Mouse (Mus musculus): ENCODE results near the gene Tepp. TPM values are rescaled to one million over a fixed set of nuclear protein-coding genes. Genes with fewer than 3 reads are reported as not detected.

The Tepp gene
- polyA plus RNA-seq, 1 experiment from 2014 or later, result 0.74 TPM

- no peaks in the 10 kb centered on the region for H3K4me1 ChIP-seq (ENCODE audit: control insufficient read depth, insufficient read depth, low read length)
- 25% methylated on average over 5 of the region's 5 CpGs for WGBS
- no peak overlapping the region for H3K9ac ChIP-seq (ENCODE audit: low read length)
- H3K4me3 ChIP-seq (ENCODE audit: low read length), result no peak overlapping the region
- H3K9me3 ChIP-seq (replicated peaks; ENCODE audit: control insufficient read depth, low read length), result no peaks in the 10 kb centered on the region
- H3K4me2 ChIP-seq (ENCODE audit: low read depth, low read length), result no peak overlapping the region
- H3K27me3 ChIP-seq (ENCODE audit: control insufficient read depth, insufficient read depth, low read length), result no peaks in the 10 kb centered on the region
- no peak overlapping the region for H3K27ac ChIP-seq (ENCODE audit: low read length)
- ATAC-seq (replicated peaks; ENCODE audit: extremely low read depth, insufficient read depth, low FRiP score), result 0 out of 2 replicates have a peak, but pooled peaks have one; percentile 49
- H3K36me3 ChIP-seq (ENCODE audit: control insufficient read depth, insufficient read depth), result no peaks in the 10 kb centered on the region
Observed at GRCm38 (mm10) chr8:95302410-95302809, 8.0 kb upstream of the Tepp start.

DNA sequence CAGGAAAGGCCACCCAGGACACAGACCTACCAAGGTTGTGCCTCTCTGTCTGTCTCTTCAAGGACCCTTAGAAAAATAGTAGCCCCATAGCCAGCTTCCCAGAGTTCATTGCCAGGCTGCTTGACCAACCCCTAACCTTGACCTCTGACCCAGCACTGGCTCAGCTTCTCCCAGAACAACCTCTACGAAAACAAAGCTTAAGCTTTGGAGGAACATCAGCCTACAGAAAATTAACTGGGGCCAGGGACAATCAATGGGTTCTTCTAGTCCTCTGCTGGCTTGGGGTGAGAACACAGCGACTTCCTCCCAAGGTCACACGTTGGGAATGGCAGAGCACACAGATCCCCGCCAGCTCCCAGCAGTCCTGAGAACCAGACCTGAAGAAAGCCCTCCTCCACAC lies 4.8 kb upstream of the Tepp start:
- Histone ChIP-seq H3K4me1 (ENCODE audit: control insufficient read depth, insufficient read depth, low read length) (no peaks in the 10 kb centered on the region), H3K27ac (ENCODE audit: low read length) (no peak overlapping the region), H3K36me3 (ENCODE audit: control insufficient read depth, insufficient read depth) (no peaks in the 10 kb centered on the region), H3K4me3 (ENCODE audit: low read length) (no peak overlapping the region), H3K27me3 (ENCODE audit: control insufficient read depth, insufficient read depth, low read length) (no peaks in the 10 kb centered on the region), H3K9me3 (replicated peaks; ENCODE audit: control insufficient read depth, low read length) (no peaks in the 10 kb centered on the region), H3K9ac (ENCODE audit: low read length) (no peak overlapping the region), H3K4me2 (ENCODE audit: low read depth, low read length) (no peak overlapping the region)
- WGBS, result 62% methylated on average over 4 of the region's 4 CpGs
- no peak for ATAC-seq (replicated peaks; ENCODE audit: extremely low read depth, insufficient read depth, low FRiP score)

- no peak within 1 kb of the TSS for H3K4me3 ChIP-seq (ENCODE audit: low read length)
- WGBS, result 50% methylated on average over 6 of the region's 6 CpGs
- H3K27ac ChIP-seq (ENCODE audit: low read length), result no peak within 1 kb of the TSS
- H3K9me3 ChIP-seq (replicated peaks; ENCODE audit: control insufficient read depth, low read length), result no peaks in the 10 kb centered on the region
- H3K4me1 ChIP-seq (ENCODE audit: control insufficient read depth, insufficient read depth, low read length), result no peaks in the 10 kb centered on the region
- H3K4me2 ChIP-seq (ENCODE audit: low read depth, low read length), result no peak within 1 kb of the TSS
- H3K27me3 ChIP-seq (ENCODE audit: control insufficient read depth, insufficient read depth, low read length), result no peaks in the 10 kb centered on the region
- ATAC-seq (replicated peaks; ENCODE audit: extremely low read depth, insufficient read depth, low FRiP score), result no peak
- H3K36me3 ChIP-seq (ENCODE audit: control insufficient read depth, insufficient read depth), result no peaks in the 10 kb centered on the region
- H3K9ac ChIP-seq (ENCODE audit: low read length), result no peak within 1 kb of the TSS
Observed at GRCm38 (mm10) chr8:95306431-95306830, 3.9 kb upstream of the Tepp start, which contains the start of gene Cngb1. Cngb1 (minus strand) TSS chr8:95306585.

- 67% methylated on average over 18 of the region's 18 CpGs for WGBS
- no peak overlapping the region for H3K4me2 ChIP-seq (ENCODE audit: low read depth, low read length)
- H3K9me3 ChIP-seq (replicated peaks; ENCODE audit: control insufficient read depth, low read length), result no peaks in the 10 kb centered on the region
- no peak overlapping the region for H3K9ac ChIP-seq (ENCODE audit: low read length)
- no peaks in the 10 kb centered on the region for H3K27me3 ChIP-seq (ENCODE audit: control insufficient read depth, insufficient read depth, low read length)
- H3K36me3 ChIP-seq (ENCODE audit: control insufficient read depth, insufficient read depth), result no peaks in the 10 kb centered on the region
- ATAC-seq (replicated peaks; ENCODE audit: extremely low read depth, insufficient read depth, low FRiP score), result no peak
- no peak overlapping the region for H3K4me3 ChIP-seq (ENCODE audit: low read length)
- H3K27ac ChIP-seq (ENCODE audit: low read length), result no peak overlapping the region
- no peaks in the 10 kb centered on the region for H3K4me1 ChIP-seq (ENCODE audit: control insufficient read depth, insufficient read depth, low read length)
Observed at GRCm38 (mm10) chr8:95312836-95313235, 2.5 kb downstream of the Tepp start.

- no peak overlapping the region for H3K9ac ChIP-seq (ENCODE audit: low read length)
- H3K4me1 ChIP-seq (ENCODE audit: control insufficient read depth, insufficient read depth, low read length), result no peaks in the 10 kb centered on the region
Observed at GRCm38 (mm10) chr8:95313857-95314256, 3.5 kb downstream of the Tepp start.

GRCm38 (mm10) chr8:95314707-95315106 lies 4.3 kb downstream of the Tepp start:
- no peaks in the 10 kb centered on the region for H3K9me3 ChIP-seq (replicated peaks; ENCODE audit: control insufficient read depth, low read length)
- H3K27me3 ChIP-seq (ENCODE audit: control insufficient read depth, insufficient read depth, low read length), result no peaks in the 10 kb centered on the region
- no peaks in the 10 kb centered on the region for H3K36me3 ChIP-seq (ENCODE audit: control insufficient read depth, insufficient read depth)
- no peak overlapping the region for H3K4me2 ChIP-seq (ENCODE audit: low read depth, low read length)
- no peak overlapping the region for H3K27ac ChIP-seq (ENCODE audit: low read length)
- no peak for ATAC-seq (replicated peaks; ENCODE audit: extremely low read depth, insufficient read depth, low FRiP score)
- H3K4me1 ChIP-seq (ENCODE audit: control insufficient read depth, insufficient read depth, low read length), result no peaks in the 10 kb centered on the region
- no peak overlapping the region for H3K9ac ChIP-seq (ENCODE audit: low read length)
- H3K4me3 ChIP-seq (ENCODE audit: low read length), result no peak overlapping the region
- 59% methylated on average over 2 of the region's 2 CpGs for WGBS

More at GRCm38 (mm10) chr8:95313857-95314256, 3.5 kb downstream of the Tepp start:
- Histone ChIP-seq H3K9me3 (replicated peaks; ENCODE audit: control insufficient read depth, low read length) (no peaks in the 10 kb centered on the region), H3K27ac (ENCODE audit: low read length) (no peak overlapping the region), H3K4me3 (ENCODE audit: low read length) (no peak overlapping the region), H3K36me3 (ENCODE audit: control insufficient read depth, insufficient read depth) (no peaks in the 10 kb centered on the region), H3K27me3 (ENCODE audit: control insufficient read depth, insufficient read depth, low read length) (no peaks in the 10 kb centered on the region), H3K4me2 (ENCODE audit: low read depth, low read length) (no peak overlapping the region)
- 80% methylated on average over 6 of the region's 6 CpGs for WGBS
- ATAC-seq (replicated peaks; ENCODE audit: extremely low read depth, insufficient read depth, low FRiP score), result no peak

- Histone ChIP-seq H3K4me3 (ENCODE audit: low read length) (no peak overlapping the region), H3K4me1 (ENCODE audit: control insufficient read depth, insufficient read depth, low read length) (peaks cover 2% of the 10 kb centered on the region; the same call in 1 of the 2 replicates), H3K4me2 (ENCODE audit: low read depth, low read length) (no peak overlapping the region), H3K36me3 (ENCODE audit: control insufficient read depth, insufficient read depth) (no peaks in the 10 kb centered on the region), H3K27ac (ENCODE audit: low read length) (no peak overlapping the region), H3K9me3 (replicated peaks; ENCODE audit: control insufficient read depth, low read length) (no peaks in the 10 kb centered on the region), H3K9ac (ENCODE audit: low read length) (no peak overlapping the region), H3K27me3 (ENCODE audit: control insufficient read depth, insufficient read depth, low read length) (no peaks in the 10 kb centered on the region)
- ATAC-seq (replicated peaks; ENCODE audit: extremely low read depth, insufficient read depth, low FRiP score), result no peak
- WGBS, result 90% methylated on average over 1 of the region's 1 CpGs
Observed at GRCm38 (mm10) chr8:95315350-95315749, 5.0 kb downstream of the Tepp start.

DNA sequence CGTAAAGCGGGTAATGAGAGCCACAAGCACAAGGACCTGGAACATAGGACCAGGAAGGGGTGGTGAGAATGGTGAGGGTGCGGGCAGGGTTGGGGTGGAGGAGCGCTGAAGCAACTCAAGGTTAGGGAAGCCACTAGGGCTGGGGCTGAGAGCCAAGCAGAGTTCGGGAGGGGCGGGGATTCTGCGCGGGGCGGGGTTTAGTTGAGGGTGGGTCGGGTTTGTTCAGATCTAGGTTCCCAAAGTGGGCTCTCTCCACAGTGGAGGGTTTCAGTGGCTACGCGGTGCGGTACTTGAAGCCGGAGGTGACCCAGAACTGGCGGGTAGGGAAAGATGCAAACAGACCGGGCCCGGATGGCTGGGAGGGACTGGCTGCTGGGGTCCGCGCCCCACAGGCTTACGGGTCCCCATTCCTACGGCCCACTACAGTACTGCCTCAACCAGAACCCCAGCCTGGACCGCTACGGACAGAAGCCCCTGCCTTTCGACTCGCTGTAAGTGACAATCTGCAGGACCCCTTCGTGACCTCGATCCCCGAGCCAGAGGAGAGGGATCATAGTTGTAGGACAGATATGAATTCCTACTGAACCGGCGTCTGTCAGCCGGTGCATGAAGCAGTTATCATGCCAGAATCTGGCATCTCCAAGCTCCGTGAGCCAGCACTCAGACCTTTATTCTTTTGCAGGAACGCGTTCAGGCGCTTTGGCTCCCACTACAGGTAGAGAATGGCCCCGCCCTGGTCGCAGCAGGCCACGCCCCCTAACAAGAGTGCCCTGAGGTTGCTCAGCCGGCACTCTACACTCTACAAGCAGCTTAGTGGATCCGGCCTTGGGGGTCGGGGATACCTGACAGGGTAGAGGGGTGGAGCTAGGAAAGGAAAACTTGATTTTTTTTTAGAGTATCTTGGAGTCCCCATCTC lies 10.1 kb downstream of the Tepp start:
- Histone ChIP-seq H3K27me3 (ENCODE audit: control insufficient read depth, insufficient read depth, low read length) (no peaks in the 10 kb centered on the region), H3K9me3 (replicated peaks; ENCODE audit: control insufficient read depth, low read length) (no peaks in the 10 kb centered on the region), H3K9ac (ENCODE audit: low read length) (peak overlapping the region; percentile 60), H3K4me1 (ENCODE audit: control insufficient read depth, insufficient read depth, low read length) (peaks cover 13% of the 10 kb centered on the region; the same call in 1 of the 2 replicates), H3K27ac (ENCODE audit: low read length) (no peak overlapping the region), H3K36me3 (ENCODE audit: control insufficient read depth, insufficient read depth) (peaks cover 10% of the 10 kb centered on the region), H3K4me3 (ENCODE audit: low read length) (peak overlapping the region; percentile 54), H3K4me2 (ENCODE audit: low read depth, low read length) (peak overlapping the region; percentile 88)
- peak; percentile 63 for ATAC-seq (replicated peaks; ENCODE audit: extremely low read depth, insufficient read depth, low FRiP score)
- WGBS, result 3% methylated on average over 41 of the region's 41 CpGs

- Histone ChIP-seq H3K9me3 (replicated peaks; ENCODE audit: control insufficient read depth, low read length) (no peaks in the 10 kb centered on the region), H3K4me1 (ENCODE audit: control insufficient read depth, insufficient read depth, low read length) (peaks cover 14% of the 10 kb centered on the region; the same call in 1 of the 2 replicates), H3K27me3 (ENCODE audit: control insufficient read depth, insufficient read depth, low read length) (no peaks in the 10 kb centered on the region), H3K27ac (ENCODE audit: low read length) (no peak overlapping the region), H3K9ac (ENCODE audit: low read length) (no peak overlapping the region), H3K36me3 (ENCODE audit: control insufficient read depth, insufficient read depth) (peaks cover 29% of the 10 kb centered on the region), H3K4me2 (ENCODE audit: low read depth, low read length) (no peak overlapping the region), H3K4me3 (ENCODE audit: low read length) (no peak overlapping the region)
- 70% methylated on average over 3 of the region's 3 CpGs for whole genome bisulfite sequencing
- ATAC-seq (replicated peaks; ENCODE audit: extremely low read depth, insufficient read depth, low FRiP score), result no peak
Observed at GRCm38 (mm10) chr8:95323201-95323600, 12.8 kb downstream of the Tepp start.
